Mouse (Mus musculus) cerebellum, adult 9-11 months (tissue): ENCODE measurements around the gene Abcc12.

ENCODE experiments used
- DNase-seq: peaks from one replicate; pipeline ENCODE4 v3.0.0; 2022

Abcc12 gene

GRCm38 (mm10) chr8:86512131-86512792 is 68.2 kb downstream of the Abcc12 start:
- DNase-seq: no peak

GRCm38 (mm10) chr8:86501341-86501740 is 79.1 kb downstream of the Abcc12 start:
- no peak for DNase-seq

- no peak for DNase-seq
Observed at GRCm38 (mm10) chr8:86495056-86495455, 85.4 kb downstream of the Abcc12 start.

- no peak for DNase-seq
Observed at GRCm38 (mm10) chr8:86493841-86494240, 86.6 kb downstream of the Abcc12 start.

- no peak for DNase-seq
Observed at GRCm38 (mm10) chr8:86485411-86485810, 95.1 kb downstream of the Abcc12 start.

GRCm38 (mm10) chr8:86484244-86484643 is 96.2 kb downstream of the Abcc12 start:
- DNase-seq: no peak

GRCm38 (mm10) chr8:86482116-86482515 is 98.4 kb downstream of the Abcc12 start:
- no peak for DNase-seq

- peak; percentile 78 for DNase-seq
Observed at GRCm38 (mm10) chr8:86475711-86476438, 104.6 kb downstream of the Abcc12 start.

GRCm38 (mm10) chr8:86474461-86474860 is 106.0 kb downstream of the Abcc12 start:
- DNase-seq: no peak

GRCm38 (mm10) chr8:86473121-86473520 is 107.4 kb downstream of the Abcc12 start:
- no peak for DNase-seq

- peak; percentile 80 for DNase-seq
Observed at GRCm38 (mm10) chr8:86470717-86471116, 109.8 kb downstream of the Abcc12 start.

- no peak for DNase-seq
Observed at GRCm38 (mm10) chr8:86463215-86463614, 117.3 kb downstream of the Abcc12 start.

- no peak for DNase-seq
Observed at GRCm38 (mm10) chr8:86460372-86460771, 120.1 kb downstream of the Abcc12 start.

GRCm38 (mm10) chr8:86453697-86454480 is 126.6 kb downstream of the Abcc12 start:
- DNase-seq: no peak

- DNase-seq: no peak
Observed at GRCm38 (mm10) chr8:86449870-86450515, 130.5 kb downstream of the Abcc12 start.

GRCm38 (mm10) chr8:86445516-86445915 is 135.0 kb downstream of the Abcc12 start:
- no peak for DNase-seq

GRCm38 (mm10) chr8:86443744-86444143 is 136.7 kb downstream of the Abcc12 start:
- DNase-seq: no peak

- DNase-seq: no peak
Observed at GRCm38 (mm10) chr8:86438983-86439299, 141.5 kb downstream of the Abcc12 start.

GRCm38 (mm10) chr8:86438133-86438982 is 142.1 kb downstream of the Abcc12 start:
- DNase-seq: peak; percentile 20

- DNase-seq: no peak
Observed at GRCm38 (mm10) chr8:86437418-86437817, 143.1 kb downstream of the Abcc12 start.
